Comparison of ENCODE assay signal across 11 mouse cellular contexts in the genomic region with DNA sequence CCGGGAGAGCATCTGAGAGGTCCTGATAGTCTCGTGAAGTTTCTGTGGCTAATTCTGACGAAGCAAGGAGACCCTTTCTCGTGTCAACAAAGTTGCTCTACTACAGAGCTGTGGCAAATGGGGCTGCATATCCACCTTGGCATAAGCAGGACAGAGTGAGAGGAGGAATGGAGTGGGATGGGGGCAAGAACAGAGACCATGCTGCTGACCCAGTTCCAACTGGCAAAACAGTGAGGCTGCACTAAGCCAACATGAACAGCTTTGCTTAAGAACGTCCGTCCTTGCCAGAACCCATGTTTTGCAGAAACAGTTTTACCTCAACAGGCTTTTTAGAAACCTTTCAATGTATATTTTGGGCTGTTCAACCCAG. TPM values are rescaled to one million over a fixed set of nuclear protein-coding genes. Genes with fewer than 3 reads are reported as not detected.
DNase-seq lines count a peak whose midpoint lies in the region; ATAC-seq and TF ChIP-seq lines count a peak whose summit lies in the region.
"Had no signal": no experiment of that assay in that cellular context is flagged by ENCODE, and none has a peak within 500 bp of the region (broad histone marks: within the 10 kb centered on the region; RNA-seq: fewer than 3 reads in every experiment).

No protein-coding gene starts in this region.

- 0 out of 2 replicates have a peak, but pooled peaks cover 2% of the 10 kb centered on the region for H3K9me3 ChIP-seq in heart, embryonic 11.5 days (replicated peaks; ENCODE audit: control insufficient read depth, low read length)
- H3K9me3 ChIP-seq in midbrain, embryonic 11.5 days (ENCODE audit: control insufficient read depth, low read length), result peaks cover 3% of the 10 kb centered on the region; the same call in 1 of the 2 replicates
- no peaks in the 10 kb centered on the region for H3K9me3 ChIP-seq in midbrain, postnatal 0 days (ENCODE audit: low read length)
- H3K9me3 ChIP-seq in stomach, embryonic 14.5 days (ENCODE audit: control insufficient read depth, low read depth, low read length), result no peaks in the 10 kb centered on the region

- peaks cover 40% of the 10 kb centered on the region for H3K4me1 ChIP-seq in heart, embryonic 11.5 days (ENCODE audit: control insufficient read depth, insufficient read depth, low read length)
- H3K4me1 ChIP-seq in midbrain, embryonic 11.5 days (ENCODE audit: control insufficient read depth, insufficient read depth, low read length), result peaks cover 16% of the 10 kb centered on the region
- peaks cover 2% of the 10 kb centered on the region; the same call in 1 of the 2 replicates for H3K4me1 ChIP-seq in midbrain, postnatal 0 days (ENCODE audit: insufficient read depth, low read length)
- peaks cover 37% of the 10 kb centered on the region for H3K4me1 ChIP-seq in stomach, embryonic 14.5 days (ENCODE audit: control insufficient read depth, insufficient read depth, low read length)

- no peak for ATAC-seq in heart, embryonic 11.5 days (replicated peaks; ENCODE audit: insufficient number of reproducible peaks, low FRiP score, low TSS enrichment)
- no peak for ATAC-seq in midbrain, embryonic 11.5 days (ENCODE audit: low FRiP score)
- no peak for ATAC-seq in midbrain, postnatal 0 days (ENCODE audit: low FRiP score)
- ATAC-seq in stomach, embryonic 14.5 days (ENCODE audit: insufficient number of reproducible peaks, insufficient read depth, low FRiP score, low read depth), result no peak

- TF ChIP-seq CTCF in midbrain, postnatal 0 days (IDR thresholded peaks at IDR 0.05), result no peak

- no peak overlapping the region for H3K9ac ChIP-seq in heart, embryonic 11.5 days (ENCODE audit: low read depth, low read length)
- H3K9ac ChIP-seq in midbrain, embryonic 11.5 days (ENCODE audit: low read length), result no peak overlapping the region
- H3K9ac ChIP-seq in midbrain, postnatal 0 days (replicated peaks; ENCODE audit: low read length, poor library complexity, severe bottlenecking), result no peak overlapping the region
- no peak overlapping the region for H3K9ac ChIP-seq in stomach, embryonic 14.5 days (replicated peaks; ENCODE audit: low read depth, low read length)

- H3K36me3 ChIP-seq in heart, embryonic 11.5 days (ENCODE audit: control insufficient read depth, insufficient read depth, low read length), result peaks cover 8% of the 10 kb centered on the region
- peaks cover 8% of the 10 kb centered on the region; the same call in 1 of the 2 replicates for H3K36me3 ChIP-seq in midbrain, embryonic 11.5 days (ENCODE audit: control insufficient read depth, insufficient read depth, low read length)
- no peaks in the 10 kb centered on the region for H3K36me3 ChIP-seq in midbrain, postnatal 0 days (ENCODE audit: insufficient read depth, low read length)
- H3K36me3 ChIP-seq in stomach, embryonic 14.5 days (ENCODE audit: control insufficient read depth, insufficient read depth, low read length), result peaks cover 4% of the 10 kb centered on the region; the same call in 1 of the 2 replicates

- no peak overlapping the region for H3K4me2 ChIP-seq in heart, embryonic 11.5 days
- H3K4me2 ChIP-seq in midbrain, embryonic 11.5 days, result no peak overlapping the region
- no peak overlapping the region for H3K4me2 ChIP-seq in midbrain, postnatal 0 days (ENCODE audit: low read depth, low read length, poor library complexity, severe bottlenecking)
- H3K4me2 ChIP-seq in stomach, embryonic 14.5 days (replicated peaks; ENCODE audit: low read depth, low read length), result no peak overlapping the region

- H3K4me3 ChIP-seq in heart, embryonic 11.5 days (ENCODE audit: low read depth, low read length), result no peak overlapping the region
- H3K4me3 ChIP-seq in midbrain, embryonic 11.5 days (ENCODE audit: low read depth, low read length), result no peak overlapping the region
- H3K4me3 ChIP-seq in midbrain, postnatal 0 days (ENCODE audit: low read depth, low read length), result no peak overlapping the region
- no peak overlapping the region for H3K4me3 ChIP-seq in stomach, embryonic 14.5 days (ENCODE audit: low read depth, low read length)

- no peaks in the 10 kb centered on the region for H3K27me3 ChIP-seq in heart, embryonic 11.5 days (ENCODE audit: control insufficient read depth, insufficient read depth, low read length)
- H3K27me3 ChIP-seq in midbrain, embryonic 11.5 days (ENCODE audit: control insufficient read depth, insufficient read depth, low read length), result no peaks in the 10 kb centered on the region
- H3K27me3 ChIP-seq in midbrain, postnatal 0 days (ENCODE audit: insufficient read depth, low read length), result no peaks in the 10 kb centered on the region
- no peaks in the 10 kb centered on the region for H3K27me3 ChIP-seq in stomach, embryonic 14.5 days (ENCODE audit: control insufficient read depth, insufficient read depth, low read length)

- 71% methylated on average over 6 of the region's 6 CpGs for WGBS in heart, embryonic 11.5 days (ENCODE audit: insufficient replicate concordance)
- WGBS in midbrain, embryonic 11.5 days, result 84% methylated on average over 6 of the region's 6 CpGs
- 73% methylated on average over 6 of the region's 6 CpGs for WGBS in midbrain, postnatal 0 days
- 66% methylated on average over 6 of the region's 6 CpGs for WGBS in stomach, embryonic 14.5 days

- no peak for DNase-seq in heart, adult 9 months (ENCODE audit: low spot score in 2 of 2)
- DNase-seq in midbrain, embryonic 11.5 days (ENCODE audit: low spot score, missing footprints), result no peak
- DNase-seq in midbrain, postnatal 0 days (ENCODE audit: low spot score), result no peak
- DNase-seq in heart, postnatal 10 days, result peak; percentile 43 to 44
- DNase-seq in ovary, postnatal 10 days (ENCODE audit: low spot score), result no peak
- DNase-seq in urinary bladder, postnatal 25 days (ENCODE audit: low spot score), result no peak
- DNase-seq: gastrocnemius, postnatal 14 days; right cerebral cortex, postnatal 14 days had no signal

- peak overlapping the region; percentile 75 for H3K27ac ChIP-seq in heart, embryonic 11.5 days (ENCODE audit: low read depth, low read length)
- H3K27ac ChIP-seq in midbrain, embryonic 11.5 days (ENCODE audit: low read depth, low read length), result peak overlapping the region; percentile 66; the same call in 1 of the 2 replicates
- H3K27ac ChIP-seq in midbrain, postnatal 0 days (ENCODE audit: low read depth, low read length), result no peak overlapping the region
- peak overlapping the region; percentile 87 for H3K27ac ChIP-seq in stomach, embryonic 14.5 days (ENCODE audit: low read length)

- intact Hi-C loops in heart, postnatal 10 days (cut with DNase I), result no loop called here

RNA-seq across cellular contexts. Expression of a gene that starts 32.9 kb away (rescaled TPM):
- polyA plus RNA-seq in heart, embryonic 11.5 days (2014; fragmentation: Nextera tagmentation; extraction: Ambion mirVana), result 500 and 503 TPM in 2 replicates
- polyA plus RNA-seq in midbrain, embryonic 11.5 days (2014; fragmentation: Nextera tagmentation; extraction: Ambion mirVana), result 199 and 211 TPM in 2 replicates
- 51.6 and 72.1 TPM in 2 replicates for total RNA-seq in midbrain, postnatal 0 days (2014; rRNA removed)
- 56.3 and 58.8 TPM in 2 replicates for polyA plus RNA-seq in midbrain, postnatal 0 days (2015; fragmentation: Nextera tagmentation; extraction: Ambion mirVana)
- total RNA-seq in heart, postnatal 10 days (2021), result 100 to 1,000 TPM; 352 to 420 TPM
- polyA plus RNA-seq in stomach, embryonic 14.5 days (2014; fragmentation: Nextera tagmentation; extraction: Ambion mirVana), result 519 and 542 TPM in 2 replicates
- total RNA-seq: monocyte, adult 5-6 weeks had no signal

RNA-seq across cellular contexts. Expression of a gene that starts 51.3 kb away (rescaled TPM):
- 1.00 and 1.0 TPM in 2 replicates for polyA plus RNA-seq in heart, embryonic 11.5 days (2014; fragmentation: Nextera tagmentation; extraction: Ambion mirVana)
- 0.12 and 0.15 TPM in 2 replicates for polyA plus RNA-seq in midbrain, embryonic 11.5 days (2014; fragmentation: Nextera tagmentation; extraction: Ambion mirVana)
- not detected in 2 replicates for total RNA-seq in midbrain, postnatal 0 days (2014; rRNA removed)
- 0.19 TPM in 1 of 2 replicates, not detected in the other for polyA plus RNA-seq in midbrain, postnatal 0 days (2015; fragmentation: Nextera tagmentation; extraction: Ambion mirVana)
- under 1 TPM in 1 of 2 experiments, not detected in 1; 0.45 TPM for total RNA-seq in heart, postnatal 10 days (2021)
- polyA plus RNA-seq in stomach, embryonic 14.5 days (2014; fragmentation: Nextera tagmentation; extraction: Ambion mirVana), result not detected in 2 replicates
- total RNA-seq: gastrocnemius, postnatal 14 days; monocyte, adult 5-6 weeks had no signal

RNA-seq across cellular contexts. Expression of a gene that starts 58.6 kb away (rescaled TPM):
- polyA plus RNA-seq in heart, embryonic 11.5 days (2014; fragmentation: Nextera tagmentation; extraction: Ambion mirVana), result 41.6 and 42.9 TPM in 2 replicates
- polyA plus RNA-seq in midbrain, embryonic 11.5 days (2014; fragmentation: Nextera tagmentation; extraction: Ambion mirVana), result 49.8 and 53.1 TPM in 2 replicates
- total RNA-seq in midbrain, postnatal 0 days (2014; rRNA removed), result 88.2 and 106 TPM in 2 replicates
- 40.7 and 46.1 TPM in 2 replicates for polyA plus RNA-seq in midbrain, postnatal 0 days (2015; fragmentation: Nextera tagmentation; extraction: Ambion mirVana)
- 100 to 1,000 TPM in 1 of 2 experiments, 10 to 100 TPM in 1; 89.1 to 116 TPM for total RNA-seq in heart, postnatal 10 days (2021)
- polyA plus RNA-seq in stomach, embryonic 14.5 days (2014; fragmentation: Nextera tagmentation; extraction: Ambion mirVana), result 61.2 and 64.2 TPM in 2 replicates

Comparison
In these comparisons a context has a peak if more than half of its experiments do, and no peak if none do; other contexts are left out.
1. DNase-seq: peak in heart, postnatal 10 days (2 of 2); none in heart, adult 9 months (0 of 2), midbrain, embryonic 11.5 days (single experiment), midbrain, postnatal 0 days (single experiment), ovary, postnatal 10 days (single experiment) and urinary bladder, postnatal 25 days (single experiment).